Mouse (Mus musculus) heart, embryonic 11.5 days (tissue): ENCODE results near the gene Nme9. TPM values are rescaled to one million over a fixed set of nuclear protein-coding genes. Genes with fewer than 3 reads are reported as not detected.

Experiments
- ATAC-seq: fragments of 200-750 bp; cut with Nextera tagmentation; replicated peaks from 2 replicates; pipeline ENCODE4 v1.8.0; 2017; ENCODE audit warnings: moderate library complexity; ENCODE audit not compliant: insufficient number of reproducible peaks, low FRiP score, low TSS enrichment
- H3K27ac ChIP-seq: fragments of 300-500 bp; sonication (generic); 2 replicates; pipeline ENCODE4 v1.5.1; 2014; ENCODE audit warnings: mild to moderate bottlenecking, low read depth, low read length
- H3K27me3 ChIP-seq: fragments of 300-500 bp; sonication (generic); 2 replicates; pipeline ENCODE4 v1.6.1; 2014; ENCODE audit warnings: mild to moderate bottlenecking, low read length, mixed read lengths; ENCODE audit not compliant: control insufficient read depth, insufficient read depth
- H3K36me3 ChIP-seq: fragments of 300-500 bp; sonication (generic); 2 replicates; pipeline ENCODE4 v1.6.1; 2014; ENCODE audit warnings: mild to moderate bottlenecking, low read length, moderate library complexity, mixed read lengths; ENCODE audit not compliant: control insufficient read depth, insufficient read depth
- H3K4me1 ChIP-seq: fragments of 300-500 bp; sonication (generic); 2 replicates; pipeline ENCODE4 v1.6.1; 2014; ENCODE audit warnings: low read length; ENCODE audit not compliant: control insufficient read depth, insufficient read depth
- H3K4me2 ChIP-seq: fragments of 300-500 bp; sonication (generic); 2 replicates; pipeline ENCODE4 v1.6.1; 2014; ENCODE audit warnings: mild to moderate bottlenecking, moderate library complexity
- H3K4me3 ChIP-seq: fragments of 300-500 bp; sonication (generic); 2 replicates; pipeline ENCODE4 v1.5.1; 2014; ENCODE audit warnings: low read depth, low read length
- H3K9ac ChIP-seq: fragments of 300-500 bp; sonication (generic); 2 replicates; pipeline ENCODE4 v1.6.1; 2014; ENCODE audit warnings: mild to moderate bottlenecking, low read depth, low read length, moderate library complexity
- H3K9me3 ChIP-seq: fragments of 300-500 bp; sonication (generic); replicated peaks from 2 replicates; pipeline ENCODE4 v1.6.1; 2016; ENCODE audit warnings: low read length; ENCODE audit not compliant: control insufficient read depth
- WGBS: fragments of 180-500 bp; shearing (Covaris S2); extraction: QIAGEN DNeasy Blood & Tissue Kit; methylation state at CpG from one replicate; pipeline ENCODE4 v1.1.7; 2014; ENCODE audit not compliant: insufficient replicate concordance; 5-methylcytosine and 5-hydroxymethylcytosine counted together
- polyA plus RNA-seq: library from polyadenylated mRNA; unstranded; fragments of >200 nt; fragmentation: Nextera tagmentation; extraction: Ambion mirVana; gene quantifications from 2 replicates; pipeline ENCODE4 v1.2.1, GENCODE M21; 2014

Gene Nme9
- polyA plus RNA-seq, 1 experiment from 2014 or later = 0.19 TPM

- Histone ChIP-seq H3K4me3 (no peak overlapping the region), H3K4me2 (no peak overlapping the region), H3K9ac (no peak overlapping the region), H3K9me3 (no peaks in the 10 kb centered on the region), H3K27ac (no peak overlapping the region), H3K36me3 (no peaks in the 10 kb centered on the region), H3K4me1 (peaks cover 2% of the 10 kb centered on the region; the same call in 1 of the 2 replicates), H3K27me3 (no peaks in the 10 kb centered on the region)
- WGBS = 63% methylated on average over 3 of the region's 3 CpGs
- ATAC-seq = no peak
These were observed 29.4 kb upstream of the Nme9 start for GRCm38 (mm10) chr9:99421914-99422313.

DNA sequence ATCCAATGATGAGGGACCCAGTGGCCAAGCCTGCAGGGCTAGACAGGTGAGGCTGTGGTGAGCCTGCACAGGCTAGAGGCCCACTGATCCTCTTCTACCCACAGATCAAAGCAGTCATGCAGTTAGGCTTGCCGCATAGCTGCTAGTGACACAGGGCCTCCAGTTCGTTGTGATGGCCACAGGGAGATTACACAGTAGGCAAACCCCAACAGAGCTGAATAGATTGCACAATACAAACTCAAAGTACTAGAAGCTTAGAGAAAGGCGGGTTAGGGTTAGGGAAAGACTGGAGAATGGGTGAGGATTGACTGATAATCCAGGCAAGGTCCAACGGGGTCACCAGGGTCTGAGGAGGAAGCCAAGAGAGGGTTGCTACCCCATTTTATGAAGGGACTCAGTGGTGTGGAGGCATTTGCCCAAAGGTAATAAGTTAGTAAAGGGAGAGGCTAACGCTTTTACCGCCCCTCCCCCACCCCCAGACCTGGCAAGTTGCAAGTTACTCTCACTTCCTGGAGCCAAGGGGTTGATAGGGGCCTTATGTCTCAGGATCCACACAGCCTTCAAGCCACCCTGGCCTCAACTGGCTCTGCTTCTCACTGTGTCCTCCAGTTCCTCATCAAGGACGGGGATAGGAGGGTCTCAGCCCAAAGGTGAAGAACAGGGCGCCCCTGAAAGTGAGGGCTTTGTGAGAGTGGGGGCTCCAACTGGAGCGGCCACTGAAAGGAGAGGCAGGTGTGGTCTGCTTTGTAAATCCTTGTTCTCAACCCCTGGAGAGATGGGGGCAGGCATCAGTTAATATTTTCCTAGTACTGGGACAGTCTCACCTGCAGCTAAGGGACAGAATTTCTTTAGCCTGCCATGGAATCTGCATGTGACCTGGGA, 27.3 kb upstream of the Nme9 start:
- H3K27ac ChIP-seq = no peak overlapping the region
- H3K9ac ChIP-seq = no peak overlapping the region
- 0 out of 2 replicates have a peak, but pooled peaks cover 2% of the 10 kb centered on the region for H3K4me1 ChIP-seq
- H3K4me3 ChIP-seq = no peak overlapping the region
- H3K4me2 ChIP-seq = no peak overlapping the region
- WGBS = 61% methylated on average over 9 of the region's 9 CpGs
- no peaks in the 10 kb centered on the region for H3K36me3 ChIP-seq
- no peaks in the 10 kb centered on the region for H3K9me3 ChIP-seq
- ATAC-seq = no peak
- H3K27me3 ChIP-seq = no peaks in the 10 kb centered on the region

DNA sequence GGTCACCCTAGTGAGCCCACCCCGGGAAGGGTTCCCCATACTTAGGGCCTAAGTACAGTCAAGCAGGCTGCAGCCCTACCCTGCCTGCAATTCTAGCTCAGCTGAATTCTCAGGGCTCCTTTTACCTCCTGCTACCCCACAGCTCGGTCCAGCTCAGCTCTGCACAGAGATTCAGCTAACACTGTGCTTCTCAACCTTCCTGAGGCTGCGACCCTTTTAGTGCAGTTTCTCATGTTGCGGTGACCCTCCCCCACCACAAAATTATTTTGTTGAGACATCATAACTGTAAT, 26.8 kb upstream of the Nme9 start:
- H3K27me3 ChIP-seq = no peaks in the 10 kb centered on the region
- H3K27ac ChIP-seq = no peak overlapping the region
- WGBS = 65% methylated on average over 4 of the region's 4 CpGs
- ATAC-seq = no peak
- H3K36me3 ChIP-seq = no peaks in the 10 kb centered on the region
- H3K4me1 ChIP-seq = 0 out of 2 replicates have a peak, but pooled peaks cover 2% of the 10 kb centered on the region
- H3K9me3 ChIP-seq = no peaks in the 10 kb centered on the region
- no peak overlapping the region for H3K4me3 ChIP-seq
- no peak overlapping the region for H3K4me2 ChIP-seq
- H3K9ac ChIP-seq = no peak overlapping the region

- H3K36me3 ChIP-seq = no peaks in the 10 kb centered on the region
- no peak overlapping the region for H3K4me2 ChIP-seq
- 0 out of 2 replicates have a peak, but pooled peaks cover 2% of the 10 kb centered on the region for H3K4me1 ChIP-seq
- no peaks in the 10 kb centered on the region for H3K9me3 ChIP-seq
- H3K9ac ChIP-seq = no peak overlapping the region
- no peaks in the 10 kb centered on the region for H3K27me3 ChIP-seq
- H3K4me3 ChIP-seq = no peak overlapping the region
- ATAC-seq = no peak
- 64% methylated on average over 9 of the region's 9 CpGs for WGBS
- no peak overlapping the region for H3K27ac ChIP-seq
These were observed 26.0 kb upstream of the Nme9 start for GRCm38 (mm10) chr9:99425262-99425661.

- ATAC-seq = no peak
- Histone ChIP-seq H3K36me3 (no peaks in the 10 kb centered on the region), H3K4me3 (no peak overlapping the region), H3K9ac (no peak overlapping the region), H3K27ac (no peak overlapping the region), H3K4me1 (0 out of 2 replicates have a peak, but pooled peaks cover 2% of the 10 kb centered on the region), H3K4me2 (no peak overlapping the region), H3K27me3 (no peaks in the 10 kb centered on the region), H3K9me3 (no peaks in the 10 kb centered on the region)
- 59% methylated on average over 11 of the region's 11 CpGs for WGBS
These were observed 22.5 kb upstream of the Nme9 start for GRCm38 (mm10) chr9:99428601-99429331.

- 80% methylated on average over 3 of the region's 3 CpGs for WGBS
- H3K27me3 ChIP-seq = no peaks in the 10 kb centered on the region
These were observed 21.4 kb upstream of the Nme9 start for GRCm38 (mm10) chr9:99429845-99430244.

DNA sequence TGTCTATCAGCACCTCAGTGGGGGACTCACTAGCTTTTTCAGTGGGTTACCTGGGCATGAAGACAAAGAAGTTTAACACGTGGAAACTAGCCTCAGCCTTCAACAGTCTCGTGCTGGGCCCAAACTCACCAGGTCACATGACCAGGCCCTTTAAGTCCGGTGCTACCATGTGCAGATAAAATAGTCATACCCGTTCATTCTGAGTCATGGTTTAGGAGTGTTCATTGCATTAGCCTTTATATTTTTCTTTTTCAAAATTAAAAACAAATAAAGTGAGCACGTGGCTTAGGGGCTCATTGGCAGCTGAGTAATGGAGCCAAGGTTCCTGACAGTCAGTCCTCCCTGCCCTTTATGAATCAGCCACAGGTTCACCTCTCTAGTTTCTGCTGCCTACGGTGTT, 20.5 kb upstream of the Nme9 start:
- H3K4me3 ChIP-seq = no peak overlapping the region
- no peak overlapping the region for H3K9ac ChIP-seq
- 0 out of 2 replicates have a peak, but pooled peaks cover 2% of the 10 kb centered on the region for H3K27me3 ChIP-seq
- H3K4me1 ChIP-seq = peaks cover 8% of the 10 kb centered on the region
- H3K9me3 ChIP-seq = no peaks in the 10 kb centered on the region
- no peak for ATAC-seq
- WGBS = 70% methylated on average over 6 of the region's 6 CpGs
- no peak overlapping the region for H3K27ac ChIP-seq
- no peak overlapping the region for H3K4me2 ChIP-seq
- no peaks in the 10 kb centered on the region for H3K36me3 ChIP-seq

More at GRCm38 (mm10) chr9:99429845-99430244, 21.4 kb upstream of the Nme9 start:
- no peak overlapping the region for H3K9ac ChIP-seq
- H3K4me1 ChIP-seq = no peaks in the 10 kb centered on the region
- H3K36me3 ChIP-seq = no peaks in the 10 kb centered on the region
- no peak overlapping the region for H3K4me2 ChIP-seq
- ATAC-seq = no peak
- no peak overlapping the region for H3K27ac ChIP-seq
- no peak overlapping the region for H3K4me3 ChIP-seq
- H3K9me3 ChIP-seq = no peaks in the 10 kb centered on the region

- WGBS = 90% methylated on average over 8 of the region's 8 CpGs
- no peak for ATAC-seq
These were observed 19.9 kb upstream of the Nme9 start for GRCm38 (mm10) chr9:99431346-99431745.

More at GRCm38 (mm10) chr9:99431346-99431745, 19.9 kb upstream of the Nme9 start:
- peaks cover 9% of the 10 kb centered on the region for H3K4me1 ChIP-seq
- no peaks in the 10 kb centered on the region for H3K9me3 ChIP-seq
- no peaks in the 10 kb centered on the region for H3K36me3 ChIP-seq
- H3K27ac ChIP-seq = no peak overlapping the region
- H3K4me2 ChIP-seq = no peak overlapping the region
- H3K4me3 ChIP-seq = no peak overlapping the region
- no peak overlapping the region for H3K9ac ChIP-seq
- H3K27me3 ChIP-seq = 0 out of 2 replicates have a peak, but pooled peaks cover 2% of the 10 kb centered on the region
